Mouse (Mus musculus) embryonic fibroblast, embryonic 13.5 days (primary cell): Measurements from ENCODE around the gene 3110070M22Rik.
"Not testable (repeated sequence)": the region's sequence is repeated elsewhere in the genome, so short reads cannot be mapped to it uniquely, and the experiment has no call there.

ENCODE experiments used
- CTCF ChIP-seq: IDR thresholded peaks from 2 replicates; pipeline ENCODE4 v1.5.1; 2011; ENCODE audit warnings: mild to moderate bottlenecking, control low read depth, low read length, moderate library complexity, borderline replicate concordance; ENCODE audit not compliant: insufficient read depth
- POLR2A ChIP-seq: IDR thresholded peaks from 2 replicates; pipeline ENCODE4 v1.6.1; 2011; ENCODE audit warnings: low read depth, mild to moderate bottlenecking, control low read depth, low read length, moderate library complexity

- not testable (repeated sequence) for TF ChIP-seq CTCF, POLR2A
These were observed 6.8 kb upstream of the 3110070M22Rik start for GRCm38 (mm10) chr13:119494938-119495337.
